Mouse (Mus musculus) heart, adult 2 months (tissue): ENCODE data around the gene Olfr726.

Experiments
- CTCF ChIP-seq: fragments of 200-600 bp; IDR thresholded peaks from 2 replicates; pipeline ENCODE4 v1.8.1; 2022; ENCODE audit warnings: antibody characterized with exemption, mild to moderate bottlenecking, moderate library complexity
- EP300 ChIP-seq: fragments of 200-500 bp; IDR thresholded peaks from 2 replicates; pipeline ENCODE4 v1.6.1; 2011; ENCODE audit warnings: low read depth, low read length, control low read depth; ENCODE audit not compliant: insufficient read depth
- POLR2A ChIP-seq: fragments of 200-500 bp; IDR thresholded peaks from 2 replicates; pipeline ENCODE4 v1.6.1; 2011; ENCODE audit warnings: mild to moderate bottlenecking, low read depth, low read length, control low read depth; ENCODE audit not compliant: insufficient read depth

DNA sequence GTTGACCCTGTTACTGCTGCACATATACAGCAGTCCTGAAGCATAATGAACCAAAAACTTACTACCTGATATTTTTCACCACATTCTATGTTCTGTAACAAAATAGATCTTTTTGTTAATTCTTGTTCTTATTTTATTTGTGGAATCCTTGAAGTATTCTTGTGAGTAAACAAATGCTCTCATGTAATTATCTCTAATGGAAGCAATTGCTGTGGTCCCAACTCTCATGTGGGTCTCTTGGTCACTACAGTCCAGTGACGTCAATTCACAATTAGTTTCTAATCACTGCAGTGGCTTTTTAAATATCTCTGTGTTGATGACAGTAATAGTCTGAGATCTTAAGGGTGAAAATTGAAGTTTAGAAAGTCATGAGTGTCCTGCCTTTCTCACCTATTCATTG, 32.1 kb upstream of the Olfr726 start, which contains the start of gene Olfr727:
- TF ChIP-seq CTCF (no peak), EP300 (no peak), POLR2A (no peak)
